Mouse (Mus musculus) CH12.LX (cell line): Measurements from ENCODE around the gene Fam243. TPM values are rescaled to one million over a fixed set of nuclear protein-coding genes. Genes with fewer than 3 reads are reported as not detected.
A peak's percentile ranks its signal among the peaks of the same experiment; 100 is the strongest.

Experiments used
- DNase-seq: peaks from one replicate; pipeline ENCODE4 v3.0.0-alpha.2; 2013; ENCODE audit errors: extremely low read depth
- H3K27ac ChIP-seq: 2 replicates; pipeline ENCODE4 v1.5.1; 2012; ENCODE audit warnings: low read depth, mild to moderate bottlenecking, control low read depth, moderate library complexity; ENCODE audit not compliant: insufficient read depth
- H3K27me3 ChIP-seq: replicated peaks from 2 replicates; pipeline ENCODE3; 2012; ENCODE audit warnings: inconsistent platforms
- H3K36me3 ChIP-seq, 2 experiments: replicated peaks in 1 of 2; 2 replicates each; pipeline versions ENCODE3 to v1.6.1; 2012; ENCODE audit warnings: inconsistent platforms in 1 of 2, low read length in 1 of 2, mild to moderate bottlenecking in 1 of 2, mixed read lengths in 1 of 2, moderate library complexity in 1 of 2; ENCODE audit not compliant: control insufficient read depth in 1 of 2, insufficient read depth in 1 of 2
- H3K4me1 ChIP-seq, 2 experiments: 2 replicates each; pipeline ENCODE4 v1.6.1; 2012; ENCODE audit warnings: inconsistent platforms in 1 of 2, moderate library complexity in 1 of 2; ENCODE audit not compliant: insufficient read depth in 2 of 2, control insufficient read depth in 1 of 2
- H3K4me2 ChIP-seq: 2 replicates; pipeline ENCODE4 v1.6.1; 2012; ENCODE audit warnings: low read depth, mild to moderate bottlenecking, control low read depth; ENCODE audit not compliant: poor library complexity, insufficient read depth, severe bottlenecking
- H3K4me3 ChIP-seq, 3 experiments: fragments of 150-350 bp in 1 of 3; sonication (generic) in 1 of 3; replicated peaks in 1 of 3; 2 replicates each; pipeline versions ENCODE3 to v1.5.1; 2011 to 2012; ENCODE audit warnings: low read depth in 2 of 3, low read length in 2 of 3, mild to moderate bottlenecking in 2 of 3, moderate library complexity in 2 of 3, control low read depth in 1 of 3, improper control_type of control experiment in 1 of 3, inconsistent platforms in 1 of 3, mixed read lengths in 1 of 3; ENCODE audit not compliant: poor library complexity in 1 of 3
- H3K79me2 ChIP-seq: replicated peaks from 2 replicates; pipeline ENCODE4 v1.6.1; 2012; ENCODE audit warnings: mild to moderate bottlenecking, moderate library complexity; ENCODE audit not compliant: control insufficient read depth, poor library complexity, insufficient read depth, severe bottlenecking; ENCODE audit errors: extremely low read depth
- H3K9ac ChIP-seq: 2 replicates; pipeline ENCODE4 v1.6.1; 2012; ENCODE audit warnings: low read depth, mild to moderate bottlenecking, control low read depth, moderate library complexity; ENCODE audit not compliant: insufficient read depth
- H3K9me3 ChIP-seq: replicated peaks from 2 replicates; pipeline ENCODE3; 2012; ENCODE audit warnings: low read length, inconsistent platforms, mixed read lengths
- CHD1 ChIP-seq: IDR thresholded peaks from 2 replicates; pipeline ENCODE4 v1.6.1; 2012; ENCODE audit warnings: low read depth, low read length, improper control_type of control experiment, inconsistent platforms
- CTCF ChIP-seq, 2 experiments: IDR thresholded peaks in 1 of 2; conservative IDR thresholded peaks in 1 of 2; 2 replicates each; pipeline ENCODE4 v1.5.1; 2011 to 2012; ENCODE audit warnings: low read depth in 2 of 2, low read length in 2 of 2, improper control_type of control experiment in 1 of 2, inconsistent platforms in 1 of 2, mild to moderate bottlenecking in 1 of 2, moderate library complexity in 1 of 2
- E2F4 ChIP-seq: IDR thresholded peaks from 2 replicates; pipeline ENCODE4 v1.6.1; 2011; ENCODE audit warnings: low read depth, low read length, improper control_type of control experiment; ENCODE audit not compliant: insufficient replicate concordance
- ELF1 ChIP-seq: IDR thresholded peaks from 2 replicates; pipeline ENCODE4 v1.6.1; 2014; ENCODE audit warnings: low read depth, mild to moderate bottlenecking, inconsistent platforms, low read length, improper control_type of control experiment
- EP300 ChIP-seq: IDR thresholded peaks from 2 replicates; pipeline ENCODE4 v1.6.1; 2011; ENCODE audit warnings: low read length, improper control_type of control experiment
- ETS1 ChIP-seq: conservative IDR thresholded peaks from 2 replicates; pipeline ENCODE4 v1.6.1; 2012; ENCODE audit warnings: low read depth, mild to moderate bottlenecking, inconsistent platforms, low read length, improper control_type of control experiment, moderate library complexity
- GABPA ChIP-seq: IDR thresholded peaks from 2 replicates; pipeline ENCODE4 v1.6.1; 2012; ENCODE audit warnings: low read depth, low read length, improper control_type of control experiment, inconsistent platforms; ENCODE audit not compliant: insufficient replicate concordance
- JUN ChIP-seq: IDR thresholded peaks from 2 replicates; pipeline ENCODE4 v1.6.1; 2011; ENCODE audit warnings: low read depth, mild to moderate bottlenecking, low read length, improper control_type of control experiment, moderate library complexity; ENCODE audit not compliant: insufficient read depth
- JUND ChIP-seq: conservative IDR thresholded peaks from 2 replicates; pipeline ENCODE4 v1.6.1; 2011; ENCODE audit warnings: low read depth, low read length, improper control_type of control experiment
- KAT2A ChIP-seq: IDR thresholded peaks from 2 replicates; pipeline ENCODE4 v1.6.1; 2012; ENCODE audit warnings: low read length, improper control_type of control experiment, inconsistent platforms; ENCODE audit not compliant: insufficient replicate concordance
- MXI1 ChIP-seq: IDR thresholded peaks from 2 replicates; pipeline ENCODE4 v1.6.1; 2011; ENCODE audit warnings: mild to moderate bottlenecking, low read depth, low read length, improper control_type of control experiment
- MYC ChIP-seq: IDR thresholded peaks from 2 replicates; pipeline ENCODE4 v1.6.1; 2011; ENCODE audit warnings: low read depth, mild to moderate bottlenecking, improper control_type of control experiment, low read length
- NELFE ChIP-seq: IDR thresholded peaks from 2 replicates; pipeline ENCODE4 v1.6.1; 2011; ENCODE audit warnings: low read depth, low read length, improper control_type of control experiment
- NRF1 ChIP-seq: IDR thresholded peaks from 2 replicates; pipeline ENCODE4 v1.6.1; 2014; ENCODE audit warnings: low read depth, mild to moderate bottlenecking, inconsistent platforms, low read length, improper control_type of control experiment, moderate library complexity
- POLR2A ChIP-seq: IDR thresholded peaks from 2 replicates; pipeline ENCODE4 v1.6.1; 2011; ENCODE audit warnings: low read depth, mild to moderate bottlenecking, improper control_type of control experiment, low read length
- POLR2AphosphoS2 ChIP-seq: IDR thresholded peaks from 2 replicates; pipeline ENCODE4 v1.6.1; 2011; ENCODE audit warnings: low read depth, low read length, improper control_type of control experiment
- RAD21 ChIP-seq: IDR thresholded peaks from 2 replicates; pipeline ENCODE4 v1.6.1; 2011; ENCODE audit warnings: low read depth, mild to moderate bottlenecking, low read length, improper control_type of control experiment, moderate library complexity
- SIN3A ChIP-seq: IDR thresholded peaks from 2 replicates; pipeline ENCODE4 v1.6.1; 2012; ENCODE audit warnings: low read length, improper control_type of control experiment, inconsistent platforms
- SMC3 ChIP-seq: IDR thresholded peaks from 2 replicates; pipeline ENCODE4 v1.6.1; 2011; ENCODE audit warnings: low read depth, low read length, improper control_type of control experiment
- TBP ChIP-seq: conservative IDR thresholded peaks from 2 replicates; pipeline ENCODE4 v1.6.1; 2011; ENCODE audit warnings: low read depth, low read length, improper control_type of control experiment
- TCF12 ChIP-seq: IDR thresholded peaks from 2 replicates; pipeline ENCODE4 v1.6.1; 2014; ENCODE audit warnings: low read depth, mild to moderate bottlenecking, inconsistent platforms, low read length, improper control_type of control experiment
- USF1 ChIP-seq: IDR thresholded peaks from 2 replicates; pipeline ENCODE4 v1.6.1; 2014; ENCODE audit warnings: low read depth, mild to moderate bottlenecking, inconsistent platforms, low read length, improper control_type of control experiment
- ZC3H11A ChIP-seq: IDR thresholded peaks from 2 replicates; pipeline ENCODE4 v1.6.1; 2012; ENCODE audit warnings: low read depth, mild to moderate bottlenecking, inconsistent platforms, low read length, improper control_type of control experiment
- ZNF384 ChIP-seq: IDR thresholded peaks from 2 replicates; pipeline ENCODE4 v1.6.1; 2012; ENCODE audit warnings: low read depth, low read length, improper control_type of control experiment, inconsistent platforms
- dilution Hi-C: fragments of 300-500 bp; cut with MboI; formaldehyde crosslinking; loops from 2 replicates; pipeline ENCODE4 v1.14.3; 2020; ENCODE audit warnings: low sequenced_read_pairs; ENCODE audit not compliant: extremely low pct_unique_long_range_greater_than_20kb, extremely low pct_ligation_motif_present
- in situ Hi-C: fragments of 300-500 bp; cut with MboI; formaldehyde crosslinking; loops from 3 replicates; pipeline ENCODE4 v1.14.3; 2019; ENCODE audit warnings: low sequenced_read_pairs, low pct_ligation_motif_present, low pct_unique_long_range_greater_than_20kb, mixed read lengths
- polyA plus RNA-seq: library from polyadenylated mRNA; unstranded; fragments of >175 nt; gene quantifications from 2 replicates; pipeline ENCODE4 v1.2.1, GENCODE M21; 2012; ENCODE audit warnings: low read depth; ENCODE audit not compliant: insufficient read length
- total RNA-seq, 2 experiments: library from RNA; depleted of rRNA; stranded (reverse); fragments of 300-350 nt in 1 of 2; fragments of >200 nt in 1 of 2; gene quantifications; 2 replicates each; pipeline ENCODE4 v1.2.3; 2012 to 2014

The Fam243 gene
- total and polyA plus RNA-seq, 3 experiments = not detected

- Histone ChIP-seq H3K27ac (no peak overlapping the region), H3K4me3 (no peak overlapping the region), H3K4me2 (no peak overlapping the region), H3K27me3 (no peaks in the 10 kb centered on the region), H3K36me3 (peaks cover 0 to 5% of the 10 kb centered on the region in 2 experiments), H3K79me2 (no peaks in the 10 kb centered on the region), H3K9me3 (peaks cover 10% of the 10 kb centered on the region), H3K9ac (no peak overlapping the region), H3K4me1 (peaks cover 21 to 44% of the 10 kb centered on the region in 2 experiments)
- dilution Hi-C loops = no loop called here
- TF ChIP-seq USF1 = no peak
- no peak for TF ChIP-seq GABPA
- TF ChIP-seq POLR2A = no peak
- TF ChIP-seq E2F4 = no peak
- no peak for TF ChIP-seq TCF12
- no peak for TF ChIP-seq ZC3H11A
- TF ChIP-seq JUND = no peak
- TF ChIP-seq SMC3 = peak; percentile 54
- TF ChIP-seq MYC = no peak
- no peak for TF ChIP-seq NRF1
- TF ChIP-seq TBP = no peak
- no peak for TF ChIP-seq MXI1
- TF ChIP-seq CTCF (conservative IDR thresholded peaks at IDR 0.05 in 1 of 2, IDR thresholded peaks at IDR 0.05 in 1 of 2; ENCODE audit: low read depth in 2 of 2, low read length in 2 of 2) = peak; percentile 33 to 84; a peak in 3 of 4 replicates
- no peak for TF ChIP-seq CHD1
- no peak for TF ChIP-seq POLR2AphosphoS2
- TF ChIP-seq KAT2A = no peak
- TF ChIP-seq EP300 = no peak
- peak; percentile 21; the same call in 1 of the 2 replicates for TF ChIP-seq ZNF384
- no peak for TF ChIP-seq JUN
- TF ChIP-seq ETS1 = no peak
- TF ChIP-seq NELFE = no peak
- TF ChIP-seq SIN3A = no peak
- peak; percentile 29 for TF ChIP-seq RAD21
- TF ChIP-seq ELF1 = 0 out of 2 replicates have a peak, but pooled peaks have one; percentile 21
- in situ Hi-C loops = no loop called here
- DNase-seq = peak; percentile 69
These were observed 1.7 kb downstream of the Fam243 start for GRCm38 (mm10) chr16:92319353-92320109.
